Mouse (Mus musculus) embryonic fibroblast, embryonic 13.5 days (primary cell): ENCODE data around the gene Baz2a.

ENCODE experiments used
- CTCF ChIP-seq: IDR thresholded peaks from 2 replicates; pipeline ENCODE4 v1.5.1; 2011; ENCODE audit warnings: mild to moderate bottlenecking, control low read depth, low read length, moderate library complexity, borderline replicate concordance; ENCODE audit not compliant: insufficient read depth
- POLR2A ChIP-seq: IDR thresholded peaks from 2 replicates; pipeline ENCODE4 v1.6.1; 2011; ENCODE audit warnings: low read depth, mild to moderate bottlenecking, control low read depth, low read length, moderate library complexity

GRCm38 (mm10) chr10:128140236-128140952 lies 49.0 kb downstream of the Baz2a start:
- no peak for TF ChIP-seq CTCF
- TF ChIP-seq POLR2A, result no peak
